Mouse (Mus musculus) layer of hippocampus, adult 9-10 months (tissue): ENCODE measurements at regions not wholly inside any gene's neighbourhood (a gene's known extent, or its start where the extent isn't known, plus 50 kb on each side); places are given as distances from the start of the nearest gene placed in this dataset.

Experiments
- DNase-seq: peaks from one replicate; pipeline ENCODE4 v3.0.0; 2022; ENCODE audit warnings: low spot score

GRCm38 (mm10) chr11:110890411-110890810 lies 77.4 kb upstream of the Kcnj16 start:
- no peak for DNase-seq

GRCm38 (mm10) chr11:110902918-110903317 lies 64.9 kb upstream of the Kcnj16 start:
- DNase-seq: no peak
